Mouse (Mus musculus) heart, embryonic 11.5 days (tissue): Measurements from ENCODE around the gene Spop. TPM values are rescaled to one million over a fixed set of nuclear protein-coding genes. Genes with fewer than 3 reads are reported as not detected.
A peak's percentile ranks its signal among the peaks of the same experiment; 100 is the strongest.

Experiments used
- ATAC-seq: fragments of 200-750 bp; cut with Nextera tagmentation; replicated peaks from 2 replicates; pipeline ENCODE4 v1.8.0; 2017; ENCODE audit warnings: moderate library complexity; ENCODE audit not compliant: insufficient number of reproducible peaks, low FRiP score, low TSS enrichment
- H3K27ac ChIP-seq: fragments of 300-500 bp; sonication (generic); 2 replicates; pipeline ENCODE4 v1.5.1; 2014; ENCODE audit warnings: mild to moderate bottlenecking, low read depth, low read length
- H3K27me3 ChIP-seq: fragments of 300-500 bp; sonication (generic); 2 replicates; pipeline ENCODE4 v1.6.1; 2014; ENCODE audit warnings: mild to moderate bottlenecking, low read length, mixed read lengths; ENCODE audit not compliant: control insufficient read depth, insufficient read depth
- H3K36me3 ChIP-seq: fragments of 300-500 bp; sonication (generic); 2 replicates; pipeline ENCODE4 v1.6.1; 2014; ENCODE audit warnings: mild to moderate bottlenecking, low read length, moderate library complexity, mixed read lengths; ENCODE audit not compliant: control insufficient read depth, insufficient read depth
- H3K4me1 ChIP-seq: fragments of 300-500 bp; sonication (generic); 2 replicates; pipeline ENCODE4 v1.6.1; 2014; ENCODE audit warnings: low read length; ENCODE audit not compliant: control insufficient read depth, insufficient read depth
- H3K4me2 ChIP-seq: fragments of 300-500 bp; sonication (generic); 2 replicates; pipeline ENCODE4 v1.6.1; 2014; ENCODE audit warnings: mild to moderate bottlenecking, moderate library complexity
- H3K4me3 ChIP-seq: fragments of 300-500 bp; sonication (generic); 2 replicates; pipeline ENCODE4 v1.5.1; 2014; ENCODE audit warnings: low read depth, low read length
- H3K9ac ChIP-seq: fragments of 300-500 bp; sonication (generic); 2 replicates; pipeline ENCODE4 v1.6.1; 2014; ENCODE audit warnings: mild to moderate bottlenecking, low read depth, low read length, moderate library complexity
- H3K9me3 ChIP-seq: fragments of 300-500 bp; sonication (generic); replicated peaks from 2 replicates; pipeline ENCODE4 v1.6.1; 2016; ENCODE audit warnings: low read length; ENCODE audit not compliant: control insufficient read depth
- whole genome bisulfite sequencing: fragments of 180-500 bp; shearing (Covaris S2); extraction: QIAGEN DNeasy Blood & Tissue Kit; methylation state at CpG from one replicate; pipeline ENCODE4 v1.1.7; 2014; ENCODE audit not compliant: insufficient replicate concordance; 5-methylcytosine and 5-hydroxymethylcytosine counted together
- polyA plus RNA-seq: library from polyadenylated mRNA; unstranded; fragments of >200 nt; fragmentation: Nextera tagmentation; extraction: Ambion mirVana; gene quantifications from 2 replicates; pipeline ENCODE4 v1.2.1, GENCODE M21; 2014

The Spop gene
- polyA plus RNA-seq, 1 experiment from 2014 or later = 82.3 TPM

DNA sequence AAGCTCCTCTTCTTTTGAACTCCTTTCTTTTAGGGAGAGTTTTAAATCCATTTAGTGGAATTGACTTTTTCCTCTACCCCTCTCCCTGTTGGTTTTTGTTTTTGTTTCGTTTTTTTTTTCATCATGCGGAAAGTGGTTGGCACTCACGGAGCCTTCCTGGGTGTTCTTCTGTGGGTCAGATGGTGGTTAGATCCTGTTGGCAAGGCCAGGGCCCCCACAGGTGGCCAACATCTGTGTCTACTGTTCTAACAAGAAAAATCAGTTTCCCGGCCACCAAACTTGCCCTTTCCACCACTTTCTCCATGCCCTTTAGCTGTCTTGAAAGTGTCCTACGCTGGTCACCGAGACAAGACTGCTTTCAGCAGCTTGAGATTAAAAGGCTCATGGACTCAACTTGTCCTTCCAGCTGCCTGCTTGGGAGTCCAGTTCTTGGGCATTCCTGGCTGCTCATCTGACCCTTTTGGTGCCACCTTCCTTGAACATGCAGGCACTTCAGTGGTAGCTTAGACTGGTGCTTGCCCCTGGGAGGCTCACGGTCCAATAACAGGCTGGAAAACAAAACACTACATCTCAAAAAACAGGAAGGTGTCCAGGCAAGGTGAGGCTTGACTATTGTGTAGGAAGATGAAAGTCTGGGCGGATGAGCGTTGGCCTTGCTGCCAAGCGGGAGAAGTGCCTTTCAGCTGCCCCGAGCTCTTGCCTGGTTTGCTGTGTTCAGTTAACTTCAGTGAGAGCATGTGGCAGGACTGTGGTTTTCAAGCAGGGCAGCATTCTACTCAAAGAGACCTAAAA, 21.0 kb upstream of the Spop start:
- H3K9ac ChIP-seq = no peak overlapping the region
- no peak overlapping the region for H3K4me2 ChIP-seq
- no peak overlapping the region for H3K27ac ChIP-seq
- peaks cover 19% of the 10 kb centered on the region for H3K36me3 ChIP-seq
- ATAC-seq = no peak
- no peaks in the 10 kb centered on the region for H3K27me3 ChIP-seq
- no peaks in the 10 kb centered on the region for H3K9me3 ChIP-seq
- H3K4me1 ChIP-seq = no peaks in the 10 kb centered on the region
- WGBS = 75% methylated on average over 11 of the region's 11 CpGs
- H3K4me3 ChIP-seq = no peak overlapping the region

DNA sequence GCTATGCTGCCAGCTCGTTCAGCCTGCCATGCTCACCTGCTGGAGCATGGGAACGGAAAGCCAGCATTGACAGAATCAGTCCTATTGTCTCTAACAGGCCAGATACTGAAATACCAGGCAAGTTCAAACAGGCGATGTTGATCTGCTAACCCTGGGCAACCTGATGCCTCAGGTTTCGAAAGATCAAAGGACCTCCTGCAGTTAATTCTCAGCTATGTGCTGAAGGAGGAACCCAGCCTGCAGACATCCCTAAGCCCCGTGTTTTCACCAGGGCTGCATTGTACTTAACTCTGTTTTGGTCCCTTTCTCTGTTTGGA, 20.4 kb upstream of the Spop start:
- H3K4me2 ChIP-seq = no peak overlapping the region
- H3K27ac ChIP-seq = no peak overlapping the region
- no peak overlapping the region for H3K9ac ChIP-seq
- ATAC-seq = no peak
- no peaks in the 10 kb centered on the region for H3K4me1 ChIP-seq
- peaks cover 14% of the 10 kb centered on the region for H3K36me3 ChIP-seq
- 29% methylated on average over 5 of the region's 5 CpGs for WGBS
- H3K9me3 ChIP-seq = no peaks in the 10 kb centered on the region
- no peak overlapping the region for H3K4me3 ChIP-seq
- H3K27me3 ChIP-seq = no peaks in the 10 kb centered on the region

DNA sequence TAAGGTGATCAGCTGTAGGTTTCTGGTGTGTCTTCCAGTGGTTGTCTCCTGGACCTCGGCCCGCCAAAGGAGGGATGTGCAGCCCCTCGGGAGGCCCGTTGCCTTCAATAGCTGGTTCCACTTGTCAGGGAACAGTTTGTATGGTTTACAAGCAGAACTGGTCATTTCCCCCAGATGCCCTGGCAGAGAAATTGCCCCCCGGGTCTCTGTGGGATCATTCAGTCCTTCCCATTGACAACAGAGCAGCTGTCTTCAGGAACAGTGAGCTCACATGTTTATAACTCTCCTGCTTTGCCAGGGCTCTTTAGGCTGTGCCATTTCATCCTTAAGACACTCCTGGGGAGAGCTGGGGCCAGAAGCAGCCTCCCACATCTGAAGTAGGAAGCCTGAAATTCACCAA, 19.8 kb upstream of the Spop start:
- 49% methylated on average over 5 of the region's 5 CpGs for WGBS

DNA sequence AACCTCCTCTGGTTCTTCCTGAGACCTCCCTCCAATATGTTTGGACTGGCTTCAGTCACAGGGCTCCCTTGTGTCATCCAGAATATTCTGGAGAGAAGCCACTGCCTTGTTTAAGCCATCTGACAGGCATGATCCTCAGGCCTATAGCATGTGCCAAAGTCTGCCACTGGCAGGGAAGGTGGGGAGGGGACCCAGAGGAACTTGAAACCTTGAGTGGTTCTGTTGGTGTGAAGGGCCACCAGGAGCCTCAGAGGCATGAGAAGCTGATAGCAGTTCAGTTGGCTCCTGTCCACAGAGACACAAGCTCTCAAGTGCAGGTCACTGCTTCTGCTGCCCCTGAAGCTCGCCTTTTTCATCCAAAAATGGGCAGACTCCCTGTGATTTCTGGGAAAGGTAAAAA, 17.3 kb upstream of the Spop start:
- Histone ChIP-seq H3K9ac (no peak overlapping the region), H3K9me3 (no peaks in the 10 kb centered on the region), H3K4me3 (no peak overlapping the region), H3K27me3 (no peaks in the 10 kb centered on the region), H3K27ac (no peak overlapping the region), H3K36me3 (0 out of 2 replicates have a peak, but pooled peaks cover 2% of the 10 kb centered on the region), H3K4me2 (no peak overlapping the region), H3K4me1 (no peaks in the 10 kb centered on the region)
- ATAC-seq = no peak
- WGBS = 41% methylated on average over 1 of the region's 1 CpGs

More for the DNA sequence above, 19.8 kb upstream of the Spop start:
- no peak overlapping the region for H3K9ac ChIP-seq
- no peak for ATAC-seq
- peaks cover 12% of the 10 kb centered on the region for H3K36me3 ChIP-seq
- H3K4me2 ChIP-seq = no peak overlapping the region
- no peaks in the 10 kb centered on the region for H3K9me3 ChIP-seq
- H3K27me3 ChIP-seq = no peaks in the 10 kb centered on the region
- no peak overlapping the region for H3K27ac ChIP-seq
- no peak overlapping the region for H3K4me3 ChIP-seq
- H3K4me1 ChIP-seq = no peaks in the 10 kb centered on the region

DNA sequence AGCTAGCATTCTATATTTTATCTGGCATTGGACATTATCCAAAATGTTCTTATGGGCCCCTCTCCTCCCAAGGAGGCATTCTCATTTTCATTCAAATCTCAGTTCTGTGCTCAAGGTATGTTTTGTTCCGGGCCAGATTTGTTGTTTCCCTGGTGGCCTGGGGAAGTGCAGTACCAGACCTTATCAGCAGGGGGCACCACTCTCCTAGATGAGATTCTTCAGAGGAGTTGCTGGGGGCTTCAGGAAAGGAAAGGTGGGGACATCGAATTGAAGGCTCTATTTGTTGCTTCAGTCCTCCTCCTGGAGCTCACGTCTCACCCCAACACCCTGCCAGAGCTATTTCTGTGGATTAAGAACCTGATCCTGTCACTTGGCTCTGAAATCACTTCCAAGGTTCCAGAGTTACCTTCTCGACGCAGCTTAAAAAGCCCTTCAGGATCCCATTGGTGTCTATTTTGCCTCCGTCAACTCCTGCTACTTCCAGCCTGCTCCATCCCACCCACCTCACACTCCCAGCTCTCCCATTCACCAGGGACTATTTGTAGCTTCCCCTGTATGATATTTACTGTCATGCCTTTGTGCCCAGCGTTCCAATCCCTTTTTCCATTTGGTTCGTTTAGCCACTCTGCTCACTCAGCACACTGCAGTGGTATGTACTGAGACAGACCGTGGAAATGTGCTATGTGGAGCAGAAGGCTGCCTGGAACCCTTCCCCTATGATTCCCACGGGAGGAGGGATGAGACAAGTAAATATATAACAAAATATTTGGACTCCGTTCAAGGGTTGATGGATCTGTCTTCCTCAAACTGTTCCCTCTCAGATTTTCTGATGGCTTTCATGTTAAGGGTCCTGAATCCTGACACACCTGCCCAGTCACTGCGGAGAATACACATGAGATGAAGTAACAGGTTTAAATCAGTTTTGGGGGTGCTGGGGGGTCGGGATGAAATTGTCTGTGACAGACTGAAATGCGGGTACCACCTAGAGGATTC, 15.7 kb upstream of the Spop start:
- WGBS = 57% methylated on average over 14 of the region's 14 CpGs
- Histone ChIP-seq H3K27ac (no peak overlapping the region), H3K36me3 (no peaks in the 10 kb centered on the region), H3K4me3 (no peak overlapping the region), H3K9ac (no peak overlapping the region), H3K27me3 (no peaks in the 10 kb centered on the region), H3K9me3 (no peaks in the 10 kb centered on the region), H3K4me1 (peaks cover 11% of the 10 kb centered on the region), H3K4me2 (peak overlapping the region; percentile 41; the same call in 1 of the 2 replicates)
- ATAC-seq = no peak

DNA sequence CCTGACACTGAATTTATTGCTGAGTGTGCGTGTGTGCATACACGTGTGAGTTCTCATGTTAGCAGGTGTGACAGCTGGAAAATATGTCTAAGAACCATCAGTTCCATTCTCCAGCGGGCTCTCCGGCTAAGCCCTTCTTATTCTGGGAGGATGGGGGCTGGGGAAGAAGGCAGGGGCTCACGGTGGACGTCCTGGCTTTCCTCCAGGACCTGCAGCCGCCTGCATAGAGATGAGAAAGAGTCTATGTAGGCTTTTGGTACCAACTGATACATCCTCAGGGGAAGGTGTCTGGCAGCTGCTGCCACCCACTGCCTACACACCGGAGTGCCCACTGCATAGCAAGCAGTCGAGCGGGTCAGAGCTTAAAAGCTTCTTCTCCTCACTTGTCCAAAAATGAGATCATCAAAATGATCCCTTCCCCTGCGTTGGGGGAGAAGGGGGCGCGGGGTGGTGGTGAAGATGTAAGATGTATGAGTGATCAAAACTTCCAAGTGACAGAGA, 14.3 kb upstream of the Spop start:
- H3K36me3 ChIP-seq = no peaks in the 10 kb centered on the region
- H3K4me2 ChIP-seq = no peak overlapping the region
- 69% methylated on average over 13 of the region's 13 CpGs for WGBS
- peaks cover 14% of the 10 kb centered on the region for H3K4me1 ChIP-seq
- no peak overlapping the region for H3K9ac ChIP-seq
- ATAC-seq = no peak
- no peaks in the 10 kb centered on the region for H3K9me3 ChIP-seq
- H3K27me3 ChIP-seq = no peaks in the 10 kb centered on the region
- H3K4me3 ChIP-seq = no peak overlapping the region
- H3K27ac ChIP-seq = no peak overlapping the region

DNA sequence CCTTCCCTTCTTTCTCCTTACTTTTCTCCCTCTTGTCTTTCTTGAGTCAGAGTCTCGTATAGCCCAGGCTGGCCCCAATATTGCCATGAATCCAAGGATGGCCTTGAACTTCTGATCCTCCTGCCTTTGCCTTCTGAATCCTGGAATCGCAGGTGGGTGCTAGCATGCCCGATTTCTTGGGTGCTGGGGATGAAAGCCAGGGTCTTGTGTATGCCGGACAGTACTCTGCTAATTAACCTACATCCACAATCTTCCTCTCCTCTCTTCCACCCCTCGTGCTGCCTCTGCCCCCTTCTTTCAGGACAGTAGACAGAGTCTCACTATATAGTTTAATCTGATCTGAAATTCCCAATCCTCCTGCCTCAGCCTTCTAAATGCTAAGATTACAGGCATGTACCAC, 12.3 kb upstream of the Spop start:
- WGBS = 82% methylated on average over 5 of the region's 5 CpGs
- H3K27ac ChIP-seq = no peak overlapping the region

DNA sequence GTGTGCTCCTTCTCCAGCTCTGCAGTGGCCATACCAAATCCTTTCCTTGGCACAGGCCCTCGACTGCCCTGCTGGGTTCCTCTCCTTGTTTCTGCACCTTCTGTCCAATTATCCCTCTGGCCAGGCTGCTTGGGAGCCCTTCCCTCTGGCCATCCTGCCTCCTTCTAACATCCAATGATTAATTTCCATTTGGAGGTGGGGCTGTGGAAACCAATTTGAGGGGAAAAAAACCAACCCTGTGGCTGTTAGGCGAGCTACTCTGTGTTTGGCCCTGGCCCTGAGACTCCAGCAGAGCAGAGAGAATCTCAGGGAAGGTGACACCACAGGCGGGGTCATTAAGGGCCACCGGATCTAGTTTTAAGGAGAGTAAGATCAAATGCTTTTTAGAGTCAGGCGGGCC, 11.7 kb upstream of the Spop start:
- peaks cover 14% of the 10 kb centered on the region for H3K4me1 ChIP-seq
- H3K4me3 ChIP-seq = no peak overlapping the region
- H3K36me3 ChIP-seq = no peaks in the 10 kb centered on the region
- H3K9me3 ChIP-seq = no peaks in the 10 kb centered on the region
- no peaks in the 10 kb centered on the region for H3K27me3 ChIP-seq
- peak overlapping the region; percentile 67 for H3K27ac ChIP-seq
- H3K9ac ChIP-seq = no peak overlapping the region
- WGBS = 19% methylated on average over 5 of the region's 5 CpGs
- no peak overlapping the region for H3K4me2 ChIP-seq
- ATAC-seq = no peak

More for the DNA sequence above, 12.3 kb upstream of the Spop start:
- no peaks in the 10 kb centered on the region for H3K27me3 ChIP-seq
- no peak for ATAC-seq
- no peaks in the 10 kb centered on the region for H3K9me3 ChIP-seq
- H3K4me1 ChIP-seq = peaks cover 14% of the 10 kb centered on the region
- no peaks in the 10 kb centered on the region for H3K36me3 ChIP-seq
- H3K4me3 ChIP-seq = no peak overlapping the region
- H3K4me2 ChIP-seq = no peak overlapping the region
- H3K9ac ChIP-seq = no peak overlapping the region
